Mouse (Mus musculus) ES-E14 (cell line): ENCODE measurements around the gene Cnmd. TPM values are rescaled to one million over a fixed set of nuclear protein-coding genes. Genes with fewer than 3 reads are reported as not detected.

Experiments used
- DNase-seq: peaks from one replicate; pipeline ENCODE4 v3.0.0-alpha.2; 2013; ENCODE audit warnings: low read depth, low spot score
- H3K27ac ChIP-seq: 2 replicates; pipeline ENCODE4 v1.5.1; 2012; ENCODE audit warnings: low read depth, mild to moderate bottlenecking, low read length, moderate library complexity, mixed read lengths; ENCODE audit not compliant: poor library complexity, insufficient read depth, severe bottlenecking
- H3K36me3 ChIP-seq: 2 replicates; pipeline ENCODE4 v1.6.1; 2012; ENCODE audit warnings: mild to moderate bottlenecking, low read length, moderate library complexity, mixed read lengths; ENCODE audit not compliant: control insufficient read depth, poor library complexity, insufficient read depth, severe bottlenecking
- H3K4me1 ChIP-seq, 2 experiments: fragments of 150-350 bp in 1 of 2; sonication (generic) in 1 of 2; 2 replicates each; pipeline ENCODE4 v1.6.1; 2012; ENCODE audit warnings: low read length in 2 of 2, mild to moderate bottlenecking in 1 of 2, mixed read lengths in 1 of 2; ENCODE audit not compliant: control insufficient read depth in 2 of 2, insufficient read depth in 2 of 2, poor library complexity in 1 of 2
- H3K4me3 ChIP-seq, 2 experiments: fragments of 150-350 bp in 1 of 2; sonication (generic) in 1 of 2; 2 replicates each; pipeline ENCODE4 v1.5.1; 2012; ENCODE audit warnings: low read length in 2 of 2, low read depth in 1 of 2, mild to moderate bottlenecking in 1 of 2, mixed read lengths in 1 of 2; ENCODE audit not compliant: insufficient read depth in 1 of 2, poor library complexity in 1 of 2, severe bottlenecking in 1 of 2
- H3K9ac ChIP-seq: 2 replicates; pipeline ENCODE4 v1.6.1; 2012; ENCODE audit warnings: low read depth, mild to moderate bottlenecking, low read length, mixed read lengths; ENCODE audit not compliant: poor library complexity, insufficient read depth, severe bottlenecking
- H3K9me3 ChIP-seq: fragments of 150-350 bp; sonication (generic); 2 replicates; pipeline ENCODE4 v1.6.1; 2012; ENCODE audit warnings: low read depth, mild to moderate bottlenecking, low read length; ENCODE audit not compliant: control insufficient read depth, insufficient read depth
- CHD2 ChIP-seq: IDR thresholded peaks from 2 replicates; pipeline ENCODE4 v1.6.1; 2014; ENCODE audit warnings: mild to moderate bottlenecking, low read depth, low read length, inconsistent platforms
- HCFC1 ChIP-seq: IDR thresholded peaks from 2 replicates; pipeline ENCODE4 v1.6.1; 2012; ENCODE audit warnings: low read length, inconsistent platforms, borderline replicate concordance; ENCODE audit not compliant: insufficient read depth
- MAFK ChIP-seq: IDR thresholded peaks from 2 replicates; pipeline ENCODE4 v1.6.1; 2014; ENCODE audit warnings: mild to moderate bottlenecking, low read depth, low read length, inconsistent platforms; ENCODE audit not compliant: insufficient read depth
- ZC3H11A ChIP-seq: IDR thresholded peaks from 2 replicates; pipeline ENCODE4 v1.6.1; 2012; ENCODE audit warnings: low read depth, mild to moderate bottlenecking, inconsistent platforms, low read length, borderline replicate concordance
- ZNF384 ChIP-seq: IDR thresholded peaks from 2 replicates; pipeline ENCODE4 v1.6.1; 2012; ENCODE audit warnings: low read depth, low read length, inconsistent platforms
- in situ Hi-C, 2 experiments: fragments of 600-800 bp; cut with MboI; formaldehyde crosslinking; loops; one replicate each; pipeline ENCODE4 v1.15.1; 2025; ENCODE audit warnings: low sequenced_read_pairs in 2 of 2, inconsistent platforms in 1 of 2; ENCODE audit not compliant: unreplicated experiment in 2 of 2
- total RNA-seq: library from RNA; depleted of rRNA; stranded (reverse); fragments of 300-350 nt; gene quantifications from 2 replicates; pipeline ENCODE4 v1.2.3, GENCODE M21; 2012; rRNA removed

The Cnmd gene
- not detected in 2 replicates for total RNA-seq

- no peak for DNase-seq
- no peaks in the 10 kb centered on the region for H3K36me3 ChIP-seq
- no peaks in the 10 kb centered on the region for H3K4me1 ChIP-seq
- H3K4me3 ChIP-seq = peak within 1 kb of the TSS; percentile 44 to 58
- peak within 1 kb of the TSS; percentile 15; the same call in 1 of the 2 replicates for H3K9ac ChIP-seq
- in situ Hi-C loops = no loop called here
- H3K9me3 ChIP-seq = no peaks in the 10 kb centered on the region
- no peak within 1 kb of the TSS for H3K27ac ChIP-seq
- TF ChIP-seq ZC3H11A (no peak), MAFK (no peak), HCFC1 (no peak), ZNF384 (no peak), CHD2 (no peak)
Observed at GRCm38 (mm10) chr14:79662001-79662400, at the start of gene Cnmd. Gene Cnmd (minus strand): TSS chr14:79662170.

GRCm38 (mm10) chr14:79711301-79711700 is 49.3 kb upstream of the Cnmd start:
- no peak for DNase-seq
- Histone ChIP-seq H3K4me3 (no peak overlapping the region), H3K9ac (no peak overlapping the region), H3K9me3 (no peaks in the 10 kb centered on the region), H3K27ac (no peak overlapping the region), H3K4me1 (no peaks in the 10 kb centered on the region), H3K36me3 (no peaks in the 10 kb centered on the region)
- in situ Hi-C loops = no loop called here
- TF ChIP-seq ZNF384 = no peak
- no peak for TF ChIP-seq CHD2
- no peak for TF ChIP-seq HCFC1
- no peak for TF ChIP-seq ZC3H11A
- no peak for TF ChIP-seq MAFK

- H3K27ac ChIP-seq = no peak overlapping the region
- in situ Hi-C loops = no loop called here
- no peak overlapping the region for H3K9ac ChIP-seq
- H3K36me3 ChIP-seq = no peaks in the 10 kb centered on the region
- DNase-seq = no peak
- H3K4me1 ChIP-seq = no peaks in the 10 kb centered on the region
- H3K4me3 ChIP-seq = no peak overlapping the region
- no peaks in the 10 kb centered on the region for H3K9me3 ChIP-seq
- no peak for TF ChIP-seq ZNF384
Observed at GRCm38 (mm10) chr14:79703523-79704172, 41.7 kb upstream of the Cnmd start.

GRCm38 (mm10) chr14:79701606-79702005 is 39.6 kb upstream of the Cnmd start:
- no peak overlapping the region for H3K27ac ChIP-seq
- TF ChIP-seq HCFC1 = no peak
- no peak for DNase-seq
- no peak overlapping the region for H3K9ac ChIP-seq
- H3K4me3 ChIP-seq = no peak overlapping the region
- no peaks in the 10 kb centered on the region for H3K9me3 ChIP-seq
- H3K36me3 ChIP-seq = no peaks in the 10 kb centered on the region
- H3K4me1 ChIP-seq = no peaks in the 10 kb centered on the region
- in situ Hi-C loops = no loop called here

GRCm38 (mm10) chr14:79701054-79701453 is 39.1 kb upstream of the Cnmd start:
- no peak for DNase-seq
- in situ Hi-C loops = no loop called here
- Histone ChIP-seq H3K27ac (no peak overlapping the region), H3K9ac (no peak overlapping the region), H3K9me3 (no peaks in the 10 kb centered on the region), H3K36me3 (no peaks in the 10 kb centered on the region), H3K4me1 (no peaks in the 10 kb centered on the region), H3K4me3 (no peak overlapping the region)
- TF ChIP-seq ZC3H11A = no peak
- TF ChIP-seq CHD2 = no peak
